Mouse (Mus musculus) heart, embryonic 12.5 days (tissue): ENCODE results near the gene Klc2. TPM values are rescaled to one million over a fixed set of nuclear protein-coding genes. Genes with fewer than 3 reads are reported as not detected.
"Not testable (repeated sequence)": the region's sequence is repeated elsewhere in the genome, so short reads cannot be mapped to it uniquely, and the experiment has no call there.

ENCODE experiments used
- ATAC-seq: fragments of 200-750 bp; cut with Nextera tagmentation; 2 replicates; pipeline ENCODE4 v1.8.0; 2017; ENCODE audit warnings: moderate TSS enrichment, moderate library complexity; ENCODE audit not compliant: insufficient number of reproducible peaks, low FRiP score
- H3K27ac ChIP-seq: fragments of 300-500 bp; sonication (generic); 2 replicates; pipeline ENCODE4 v1.5.1; 2016; ENCODE audit warnings: mild to moderate bottlenecking, moderate library complexity; ENCODE audit not compliant: poor library complexity, severe bottlenecking
- H3K27me3 ChIP-seq: fragments of 300-500 bp; sonication (generic); replicated peaks from 2 replicates; pipeline ENCODE4 v1.6.1; 2016; ENCODE audit warnings: mild to moderate bottlenecking, moderate library complexity
- H3K36me3 ChIP-seq: fragments of 300-500 bp; sonication (generic); 2 replicates; pipeline ENCODE4 v1.6.1; 2016; ENCODE audit warnings: mild to moderate bottlenecking, moderate library complexity
- H3K4me1 ChIP-seq: fragments of 300-500 bp; sonication (generic); replicated peaks from 2 replicates; pipeline ENCODE4 v1.6.1; 2016; ENCODE audit warnings: mild to moderate bottlenecking
- H3K4me2 ChIP-seq: fragments of 300-500 bp; sonication (generic); 2 replicates; pipeline ENCODE4 v1.6.1; 2016; ENCODE audit warnings: mild to moderate bottlenecking, moderate library complexity
- H3K4me3 ChIP-seq: fragments of 300-500 bp; sonication (generic); 2 replicates; pipeline ENCODE4 v1.5.1; 2016; ENCODE audit warnings: mild to moderate bottlenecking
- H3K9ac ChIP-seq: fragments of 300-500 bp; sonication (generic); 2 replicates; pipeline ENCODE4 v1.6.1; 2016; ENCODE audit warnings: mild to moderate bottlenecking, moderate library complexity
- H3K9me3 ChIP-seq: fragments of 300-500 bp; sonication (generic); replicated peaks from 2 replicates; pipeline ENCODE4 v1.6.1; 2016; ENCODE audit warnings: mild to moderate bottlenecking, moderate library complexity
- WGBS: fragments of 180-500 bp; shearing (Covaris S2); methylation state at CpG from one replicate; pipeline ENCODE4 v1.1.7; 2016; 5-methylcytosine and 5-hydroxymethylcytosine counted together
- polyA plus RNA-seq: library from polyadenylated mRNA; unstranded; fragments of >200 nt; fragmentation: Nextera tagmentation; extraction: Ambion mirVana; gene quantifications from 2 replicates; pipeline ENCODE4 v1.2.1, GENCODE M21; 2016

The Klc2 gene
- polyA plus RNA-seq, 1 experiment from 2014 or later: 24.0 TPM

DNA sequence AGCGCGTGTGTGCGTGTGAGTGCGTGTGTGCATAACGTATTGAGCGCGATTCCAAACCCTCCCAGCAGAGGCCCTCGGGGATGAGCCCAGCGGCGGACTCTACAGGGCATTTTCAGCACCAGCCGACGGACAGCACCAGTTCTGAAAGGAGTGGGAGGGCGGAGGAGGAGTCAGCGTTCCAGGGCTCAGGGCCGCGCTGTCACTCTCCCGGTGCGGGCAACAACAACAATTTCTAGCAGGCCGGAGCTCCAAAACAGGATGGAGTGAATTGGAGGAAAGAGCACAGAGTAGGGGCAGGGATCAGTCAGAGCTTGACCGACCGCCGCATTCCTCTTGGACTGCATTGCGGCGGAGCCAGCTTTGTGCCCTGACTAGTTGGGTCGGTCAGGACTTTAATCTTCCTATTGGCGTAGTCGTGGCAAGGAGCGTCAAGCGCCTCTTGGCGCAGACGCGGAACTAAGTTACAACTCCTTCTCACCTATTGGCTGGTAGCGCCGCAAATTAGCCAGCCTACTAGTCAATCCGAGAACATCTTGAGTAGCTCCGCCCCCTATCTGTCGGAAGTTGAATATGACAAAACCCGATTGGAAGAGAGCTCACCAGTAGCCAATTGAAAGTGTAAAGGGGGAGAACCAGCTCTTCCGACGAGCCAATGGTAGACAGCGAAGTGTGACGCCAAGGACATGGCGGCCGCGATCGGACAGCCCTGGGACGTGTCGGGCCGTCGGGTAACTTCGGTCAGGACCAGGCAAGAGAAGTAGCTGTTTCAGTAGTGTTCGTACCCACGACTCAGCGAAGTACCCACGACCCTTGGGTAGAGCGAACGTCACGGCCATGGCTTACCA lies 30.3 kb downstream of the Klc2 start, which contains the start of gene Yif1a:
Yif1a (plus strand) TSS at position 655 of the 845 bp plus-strand sequence.
- WGBS: under 1% methylated on average over 58 of the region's 58 CpGs

DNA sequence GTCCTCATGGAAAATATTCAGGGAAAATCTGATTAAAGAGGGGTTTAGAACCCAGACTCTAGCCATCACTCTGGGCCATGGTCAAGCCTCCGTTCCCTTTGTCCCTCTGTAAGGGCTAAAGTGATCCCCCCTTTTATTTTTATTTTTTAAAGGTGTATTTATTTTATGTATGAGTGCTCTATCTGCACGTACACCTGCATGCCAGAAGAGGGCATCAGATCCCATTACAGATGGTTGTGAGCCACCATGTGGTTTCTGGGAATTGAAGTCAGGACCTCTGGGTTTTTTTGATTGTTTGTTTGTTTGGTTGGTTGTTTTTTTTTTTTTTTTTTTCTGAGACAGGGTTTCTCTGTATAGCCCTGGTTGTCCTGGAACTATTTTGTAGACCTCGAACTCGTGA lies 31.8 kb downstream of the Klc2 start:
- WGBS: 45% methylated on average over 4 of the region's 4 CpGs
- peaks cover 50% of the 10 kb centered on the region for H3K27me3 ChIP-seq
- H3K9me3 ChIP-seq, H3K9ac ChIP-seq, H3K27ac ChIP-seq, ATAC-seq, H3K4me3 ChIP-seq, H3K4me2 ChIP-seq: not testable (repeated sequence)
- H3K36me3 ChIP-seq: peaks cover 19% of the 10 kb centered on the region
- H3K4me1 ChIP-seq: peaks cover 25% of the 10 kb centered on the region

More for the DNA sequence above, 30.3 kb downstream of the Klc2 start, which contains the start of gene Yif1a:
- Histone ChIP-seq H3K36me3 (peaks cover 32% of the 10 kb centered on the region), H3K9ac (peak within 1 kb of the TSS; percentile 79), H3K4me3 (peak within 1 kb of the TSS; percentile 73), H3K27ac (peak within 1 kb of the TSS; percentile 69), H3K27me3 (peaks cover 34% of the 10 kb centered on the region), H3K4me1 (peaks cover 25% of the 10 kb centered on the region), H3K4me2 (peak within 1 kb of the TSS; percentile 86), H3K9me3 (no peaks in the 10 kb centered on the region)
- ATAC-seq: peak; percentile 88

DNA sequence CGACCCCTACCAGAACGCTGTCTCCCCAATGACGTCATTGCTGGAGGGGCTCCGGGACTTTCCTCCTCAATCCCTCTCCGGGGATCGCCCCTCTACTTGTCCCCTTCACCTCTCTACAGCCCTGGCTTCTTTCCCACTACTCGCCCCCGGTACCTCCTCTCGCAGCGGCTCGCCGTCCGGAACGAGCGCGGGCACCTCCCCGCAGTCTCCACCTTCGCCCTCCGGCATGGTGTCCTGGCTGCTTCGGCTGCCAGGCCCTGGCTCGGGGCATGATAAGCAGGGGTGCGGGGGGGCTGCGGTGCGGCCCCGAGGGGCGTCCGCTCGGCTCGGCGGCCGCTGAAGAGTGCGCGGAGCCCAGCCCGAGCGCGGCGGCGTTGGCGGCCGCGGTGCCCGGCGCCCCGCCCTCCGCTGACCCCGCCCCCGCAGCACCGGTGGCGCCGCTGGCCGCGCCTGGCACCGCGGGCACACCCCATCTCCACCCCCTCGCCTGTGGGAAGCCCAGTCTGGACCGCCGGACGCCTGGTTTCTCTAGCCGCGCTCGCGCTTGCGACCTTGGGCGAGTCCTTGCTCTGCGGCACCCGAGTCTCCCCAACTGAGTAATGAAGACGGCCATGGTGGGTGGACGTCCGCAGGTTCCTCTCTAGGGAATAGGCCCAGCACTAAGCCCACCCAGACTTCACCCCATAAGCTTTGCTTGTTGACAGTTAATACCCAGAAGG lies 33.1 kb downstream of the Klc2 start, which contains the start of gene Tmem151a:
Tmem151a (minus strand) TSS at position 387 of the 719 bp plus-strand sequence.
- H3K36me3 ChIP-seq: peaks cover 7% of the 10 kb centered on the region; the same call in 1 of the 2 replicates
- H3K4me1 ChIP-seq: peaks cover 25% of the 10 kb centered on the region
- H3K9me3 ChIP-seq: no peaks in the 10 kb centered on the region
- 1% methylated on average over 60 of the region's 69 CpGs for WGBS
- no peak for ATAC-seq
- H3K27ac ChIP-seq: no peak within 1 kb of the TSS
- peak within 1 kb of the TSS; percentile 54 for H3K4me3 ChIP-seq
- peak within 1 kb of the TSS; percentile 52 for H3K9ac ChIP-seq
- peak within 1 kb of the TSS; percentile 89 for H3K4me2 ChIP-seq
- peaks cover 62% of the 10 kb centered on the region for H3K27me3 ChIP-seq

DNA sequence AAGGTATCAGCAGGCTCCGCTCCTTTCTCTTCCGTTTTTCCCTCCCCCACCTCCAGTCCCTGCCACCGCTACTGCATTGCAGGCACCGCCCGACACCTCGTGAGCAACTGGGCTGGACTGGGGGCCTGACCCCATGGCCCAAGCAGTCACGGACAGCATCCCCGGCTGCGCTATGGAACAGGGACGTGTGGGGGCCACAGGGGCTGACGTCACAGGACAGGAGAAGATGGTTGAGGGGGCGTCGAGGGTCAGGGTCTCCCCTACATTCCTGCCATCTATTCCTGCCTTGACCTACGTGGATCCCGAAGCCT lies 33.6 kb downstream of the Klc2 start:
- H3K36me3 ChIP-seq: peaks cover 4% of the 10 kb centered on the region; the same call in 1 of the 2 replicates
- peaks cover 25% of the 10 kb centered on the region for H3K4me1 ChIP-seq
- no peaks in the 10 kb centered on the region for H3K9me3 ChIP-seq
- H3K27me3 ChIP-seq: peaks cover 67% of the 10 kb centered on the region
- WGBS: 2% methylated on average over 15 of the region's 15 CpGs
- H3K9ac ChIP-seq: peak overlapping the region; percentile 52; the same call in 1 of the 2 replicates
- no peak overlapping the region for H3K27ac ChIP-seq
- H3K4me3 ChIP-seq: peak overlapping the region; percentile 54
- ATAC-seq: no peak
- H3K4me2 ChIP-seq: peak overlapping the region; percentile 89

DNA sequence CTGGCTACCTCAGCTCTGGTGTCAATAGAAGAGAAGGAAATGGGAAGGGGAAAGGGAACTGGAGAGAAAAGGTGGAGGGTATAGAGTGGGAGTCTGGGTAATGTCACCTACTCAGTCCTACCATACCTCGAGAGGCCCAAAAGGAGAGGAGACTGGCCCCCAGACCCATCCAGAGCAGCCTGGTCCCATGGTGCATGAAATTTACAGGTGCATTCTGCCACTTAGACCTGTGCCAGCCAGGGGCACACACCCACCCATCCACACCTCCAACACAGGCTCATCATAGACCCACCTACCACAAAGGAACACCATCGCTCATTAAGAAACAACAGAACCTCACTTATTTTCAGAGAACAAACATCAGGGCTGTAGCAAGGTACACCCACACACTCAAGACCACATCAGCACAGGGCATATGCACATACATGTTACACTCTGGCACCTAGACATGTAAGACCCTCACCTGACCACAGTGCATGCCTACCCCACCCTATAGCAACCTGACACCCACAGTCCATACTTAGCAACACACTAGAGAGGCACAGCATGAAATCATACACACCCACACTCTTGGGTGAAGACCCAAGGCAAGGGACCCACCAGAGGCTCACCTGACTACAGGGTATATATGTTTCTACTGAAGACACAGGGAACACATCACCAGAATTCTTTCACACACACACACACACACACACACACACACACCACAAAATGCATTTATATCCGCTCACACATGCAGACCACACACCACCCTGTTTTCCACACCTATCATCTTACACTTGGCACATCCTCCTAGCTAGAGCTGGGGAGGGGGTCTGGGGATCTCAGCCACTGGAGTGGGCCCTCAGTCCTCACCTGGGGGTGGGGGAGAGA lies 34.2 kb downstream of the Klc2 start:
- H3K27ac ChIP-seq: no peak overlapping the region
- 73% methylated on average over 3 of the region's 3 CpGs for WGBS
- peak overlapping the region; percentile 89 for H3K4me2 ChIP-seq

DNA sequence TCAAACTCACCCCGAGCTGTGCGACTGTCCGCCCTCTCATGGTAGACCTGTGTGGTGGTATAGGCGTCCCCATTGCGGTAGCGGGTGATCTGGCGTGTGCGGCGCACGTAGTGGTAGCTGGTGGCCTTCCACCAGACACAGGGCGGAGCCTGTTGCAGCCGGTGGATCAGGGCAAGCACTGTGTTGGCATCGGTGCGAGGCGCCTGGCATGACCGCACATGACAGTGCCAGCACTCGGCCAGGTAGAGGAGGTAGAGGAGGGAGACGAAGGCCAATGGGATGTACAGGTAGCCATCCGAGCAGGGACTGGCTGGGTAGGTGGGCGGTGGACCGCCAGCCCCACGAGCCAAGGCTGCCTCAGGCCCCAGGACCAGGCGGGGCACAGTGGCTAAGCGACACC lies 35.8 kb downstream of the Klc2 start:
- no peaks in the 10 kb centered on the region for H3K9me3 ChIP-seq
- H3K4me1 ChIP-seq: peaks cover 16% of the 10 kb centered on the region
- H3K27ac ChIP-seq: no peak overlapping the region
- ATAC-seq: no peak
- no peak overlapping the region for H3K4me2 ChIP-seq
- H3K36me3 ChIP-seq: no peaks in the 10 kb centered on the region
- H3K9ac ChIP-seq: no peak overlapping the region
- peaks cover 68% of the 10 kb centered on the region for H3K27me3 ChIP-seq
- WGBS: 58% methylated on average over 24 of the region's 24 CpGs
- H3K4me3 ChIP-seq: no peak overlapping the region

More for the DNA sequence above, 34.2 kb downstream of the Klc2 start:
- Histone ChIP-seq H3K27me3 (peaks cover 68% of the 10 kb centered on the region), H3K4me3 (peak overlapping the region; percentile 54), H3K9ac (no peak overlapping the region), H3K36me3 (no peaks in the 10 kb centered on the region), H3K9me3 (no peaks in the 10 kb centered on the region), H3K4me1 (peaks cover 21% of the 10 kb centered on the region)
- ATAC-seq: no peak

DNA sequence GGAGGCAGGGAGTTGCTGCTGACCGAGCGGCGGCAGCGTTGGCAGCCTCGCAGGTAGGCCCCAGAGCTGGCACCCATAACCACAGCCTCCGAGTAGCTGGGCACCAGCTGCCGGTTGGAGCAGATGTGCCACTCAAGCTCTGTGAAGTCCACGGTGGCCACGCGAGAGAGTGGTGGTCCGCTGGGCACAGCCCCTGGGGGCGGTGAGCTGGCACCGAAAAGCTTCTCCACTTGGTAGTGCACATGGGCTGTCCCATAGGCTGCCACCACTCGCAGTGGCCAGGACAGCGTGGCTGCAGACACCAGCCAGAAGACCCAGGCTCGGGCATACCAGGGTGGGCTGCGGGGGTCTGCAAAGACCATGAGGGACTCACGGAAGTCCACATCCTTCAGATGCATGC lies 36.4 kb downstream of the Klc2 start:
- H3K36me3 ChIP-seq: no peaks in the 10 kb centered on the region
- peaks cover 10% of the 10 kb centered on the region for H3K4me1 ChIP-seq
- H3K9ac ChIP-seq: no peak overlapping the region
- H3K9me3 ChIP-seq: no peaks in the 10 kb centered on the region
- H3K27ac ChIP-seq: no peak overlapping the region
- no peak overlapping the region for H3K4me2 ChIP-seq
- ATAC-seq: no peak
- H3K4me3 ChIP-seq: no peak overlapping the region
- H3K27me3 ChIP-seq: peaks cover 68% of the 10 kb centered on the region
- WGBS: 52% methylated on average over 18 of the region's 18 CpGs

DNA sequence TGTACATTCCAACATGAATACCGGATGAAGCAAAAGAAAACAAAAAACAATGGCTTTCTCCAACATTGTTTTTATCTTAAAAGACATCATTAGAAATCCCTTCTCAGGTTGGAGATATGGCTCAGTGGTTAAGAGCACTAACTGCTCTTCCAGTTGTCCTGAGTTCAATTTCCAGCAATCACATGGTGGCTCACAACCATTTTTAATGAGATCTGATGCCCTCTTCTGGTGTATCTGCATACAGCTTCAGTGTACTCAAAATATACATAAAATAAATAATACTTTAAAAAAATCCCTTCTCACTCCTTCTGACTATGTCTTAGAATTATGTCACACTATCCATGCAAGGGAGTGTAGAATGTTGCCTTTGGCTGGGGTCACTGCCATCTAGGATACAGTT lies 39.1 kb downstream of the Klc2 start:
- H3K4me2 ChIP-seq: no peak overlapping the region
- no peak for ATAC-seq
- no peak overlapping the region for H3K9ac ChIP-seq
- H3K27me3 ChIP-seq: peaks cover 53% of the 10 kb centered on the region
- H3K27ac ChIP-seq: no peak overlapping the region
- 84% methylated on average over 1 of the region's 1 CpGs for WGBS
- no peaks in the 10 kb centered on the region for H3K36me3 ChIP-seq
- no peaks in the 10 kb centered on the region for H3K4me1 ChIP-seq
- no peaks in the 10 kb centered on the region for H3K9me3 ChIP-seq
- H3K4me3 ChIP-seq: no peak overlapping the region

DNA sequence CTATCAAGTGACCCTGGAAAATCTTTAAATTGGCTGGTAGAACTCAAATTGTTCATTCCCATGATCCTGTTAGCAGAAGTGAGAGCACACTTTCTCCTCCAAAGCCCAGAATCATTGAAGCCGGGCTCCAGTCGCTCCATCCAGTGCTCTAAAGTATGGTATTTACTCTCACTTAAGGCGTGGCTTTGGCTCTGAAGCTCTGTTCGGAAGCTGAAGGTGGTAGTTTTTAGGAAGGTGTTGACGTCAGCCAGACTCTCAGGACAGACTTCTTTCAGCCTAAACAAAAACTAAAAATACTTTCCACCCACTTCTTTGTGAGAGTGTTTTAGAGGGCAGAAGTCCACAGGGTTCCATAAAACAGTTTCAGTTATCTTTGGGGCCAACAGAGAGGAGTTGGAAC lies 44.8 kb downstream of the Klc2 start:
- no peak for ATAC-seq
- no peak overlapping the region for H3K27ac ChIP-seq
- H3K4me1 ChIP-seq: peaks cover 40% of the 10 kb centered on the region
- no peak overlapping the region for H3K4me2 ChIP-seq
- WGBS: 33% methylated on average over 5 of the region's 5 CpGs
- H3K36me3 ChIP-seq: no peaks in the 10 kb centered on the region
- H3K4me3 ChIP-seq: no peak overlapping the region
- peaks cover 32% of the 10 kb centered on the region for H3K27me3 ChIP-seq
- H3K9ac ChIP-seq: no peak overlapping the region
- no peaks in the 10 kb centered on the region for H3K9me3 ChIP-seq

DNA sequence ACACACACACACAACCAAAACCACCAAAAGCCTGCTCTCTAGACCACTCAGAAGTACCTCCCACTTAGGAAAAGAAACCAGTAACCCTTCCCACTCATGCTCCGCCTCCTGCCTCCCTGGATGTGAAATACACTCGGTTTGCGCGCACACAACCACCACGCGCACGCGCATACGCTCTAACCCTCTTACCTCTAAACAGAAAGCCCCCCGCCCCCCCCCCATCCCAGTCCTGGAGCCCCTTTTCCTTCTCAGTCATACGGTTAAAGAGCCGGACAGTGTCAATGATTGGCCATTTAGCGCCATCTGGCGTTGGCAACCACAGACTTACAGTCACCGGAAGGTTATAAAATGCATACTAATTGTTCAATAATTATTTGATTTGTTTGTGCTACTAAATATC lies 45.3 kb downstream of the Klc2 start:
- peaks cover 45% of the 10 kb centered on the region for H3K4me1 ChIP-seq
- H3K27ac ChIP-seq: 0 out of 2 replicates have a peak overlapping the region, but pooled peaks have one; percentile 18
- H3K9ac ChIP-seq: no peak overlapping the region
- no peaks in the 10 kb centered on the region for H3K9me3 ChIP-seq
- H3K4me3 ChIP-seq: peak overlapping the region; percentile 48
- H3K27me3 ChIP-seq: peaks cover 33% of the 10 kb centered on the region
- ATAC-seq: no peak
- 2% methylated on average over 15 of the region's 15 CpGs for WGBS
- H3K4me2 ChIP-seq: peak overlapping the region; percentile 96
- no peaks in the 10 kb centered on the region for H3K36me3 ChIP-seq
